Mouse (Mus musculus): ENCODE results near the gene Rfng. TPM values are rescaled to one million over a fixed set of nuclear protein-coding genes. Genes with fewer than 3 reads are reported as not detected.

The Rfng gene
- polyA plus RNA-seq, 1 experiment: 26.0 TPM

DNA sequence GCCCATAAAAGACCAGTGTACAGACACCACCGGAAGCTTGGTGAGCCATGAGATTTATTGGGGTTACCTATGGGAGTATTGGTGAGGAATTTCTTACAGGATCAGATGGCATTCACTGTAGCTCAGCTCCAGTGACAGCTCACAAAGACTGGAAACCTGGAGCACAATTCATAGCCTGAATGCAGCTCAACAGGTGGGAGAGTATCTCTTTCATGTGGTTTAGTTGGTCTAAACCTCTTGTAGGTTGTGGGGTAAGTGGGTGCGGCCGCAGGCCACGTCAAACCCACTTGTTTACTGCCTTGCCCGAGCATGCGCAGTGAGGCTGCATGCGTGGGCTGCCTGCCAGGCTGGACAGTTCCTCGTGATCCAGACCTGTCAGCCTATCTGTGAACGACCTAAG, 23.8 kb downstream of the Rfng start:
- no peak overlapping the region for H3K4me3 ChIP-seq (replicated peaks)
- no peaks in the 10 kb centered on the region for H3K36me3 ChIP-seq (replicated peaks; ENCODE audit: low read length)
- TF ChIP-seq FLI1 (IDR thresholded peaks at IDR 0.05; ENCODE audit: low read length) (no peak), GATA1 (IDR thresholded peaks at IDR 0.05; ENCODE audit: borderline replicate concordance, low read length) (no peak)
- H3K27me3 ChIP-seq (replicated peaks): peaks cover 21% of the 10 kb centered on the region
- H3K4me1 ChIP-seq: peaks cover 6% of the 10 kb centered on the region
- H3K9me3 ChIP-seq: peaks cover 55% of the 10 kb centered on the region

DNA sequence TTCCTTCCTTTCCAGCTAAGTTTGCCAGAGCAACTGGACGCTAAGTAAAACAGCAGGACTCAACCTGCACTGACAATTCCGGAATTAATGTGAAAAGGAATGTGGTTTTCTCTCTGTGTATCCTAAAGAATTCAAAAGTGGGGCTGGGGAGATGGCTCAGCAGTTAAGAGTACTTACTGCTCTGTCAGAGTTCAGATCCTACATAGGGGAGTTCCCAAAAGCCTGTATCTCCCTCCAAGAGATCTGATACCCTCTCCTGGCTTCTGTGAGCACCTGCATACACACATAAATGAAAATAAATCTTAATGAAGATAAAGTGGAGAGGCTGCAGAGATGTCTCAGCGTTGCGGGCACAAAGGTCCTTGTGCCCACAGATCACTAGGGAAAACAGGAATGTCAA, 32.4 kb downstream of the Rfng start:
- peaks cover 17% of the 10 kb centered on the region for H3K27me3 ChIP-seq (replicated peaks)
- H3K4me1 ChIP-seq: no peaks in the 10 kb centered on the region
- no peak overlapping the region for H3K4me3 ChIP-seq (replicated peaks)
- TF ChIP-seq GATA1 (IDR thresholded peaks at IDR 0.05; ENCODE audit: borderline replicate concordance, low read length) (no peak), FLI1 (IDR thresholded peaks at IDR 0.05; ENCODE audit: low read length) (no peak)
- H3K9me3 ChIP-seq: peaks cover 5% of the 10 kb centered on the region
- H3K36me3 ChIP-seq (replicated peaks; ENCODE audit: low read length): no peaks in the 10 kb centered on the region

GRCm38 (mm10) chr11:120749430-120749829, 34.6 kb downstream of the Rfng start:
- TF ChIP-seq GATA1 (IDR thresholded peaks at IDR 0.05; ENCODE audit: borderline replicate concordance, low read length) (no peak), FLI1 (IDR thresholded peaks at IDR 0.05; ENCODE audit: low read length) (no peak)

DNA sequence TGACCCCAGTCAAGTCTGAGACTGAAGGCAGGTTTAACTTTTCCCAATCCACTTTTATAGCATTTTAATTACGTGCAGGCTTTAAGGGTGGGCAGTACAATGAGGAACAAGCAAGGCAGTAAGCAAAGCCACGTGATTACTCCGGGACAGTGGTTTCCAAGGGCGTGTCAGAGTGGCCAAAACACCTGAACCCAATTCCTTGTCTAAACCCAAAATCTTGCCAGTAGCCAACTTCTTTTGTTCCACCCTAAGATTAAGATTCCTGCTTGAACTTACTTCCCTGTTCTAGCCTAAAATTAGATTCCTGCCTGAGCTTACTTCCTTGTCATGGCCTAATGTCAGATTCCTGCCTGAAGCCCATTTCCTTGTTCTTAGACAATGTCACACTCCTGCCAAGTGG, 36.0 kb downstream of the Rfng start:
- no peak for TF ChIP-seq GATA1 (IDR thresholded peaks at IDR 0.05; ENCODE audit: borderline replicate concordance, low read length)
- no peak for TF ChIP-seq FLI1 (IDR thresholded peaks at IDR 0.05; ENCODE audit: low read length)
- no peaks in the 10 kb centered on the region for H3K4me1 ChIP-seq
- peaks cover 37% of the 10 kb centered on the region for H3K27me3 ChIP-seq (replicated peaks)
- no peak overlapping the region for H3K4me3 ChIP-seq (replicated peaks)
- H3K36me3 ChIP-seq (replicated peaks; ENCODE audit: low read length): no peaks in the 10 kb centered on the region
- no peaks in the 10 kb centered on the region for H3K9me3 ChIP-seq

More at GRCm38 (mm10) chr11:120749430-120749829, 34.6 kb downstream of the Rfng start:
- Histone ChIP-seq H3K36me3 (replicated peaks; ENCODE audit: low read length) (no peaks in the 10 kb centered on the region), H3K4me3 (replicated peaks) (no peak overlapping the region), H3K9me3 (no peaks in the 10 kb centered on the region), H3K4me1 (no peaks in the 10 kb centered on the region), H3K27me3 (replicated peaks) (peaks cover 30% of the 10 kb centered on the region)

- Histone ChIP-seq H3K9me3 (no peaks in the 10 kb centered on the region), H3K36me3 (replicated peaks; ENCODE audit: low read length) (no peaks in the 10 kb centered on the region), H3K4me1 (peaks cover 5% of the 10 kb centered on the region), H3K4me3 (replicated peaks) (no peak overlapping the region), H3K27me3 (replicated peaks) (peaks cover 43% of the 10 kb centered on the region)
- TF ChIP-seq FLI1 (IDR thresholded peaks at IDR 0.05; ENCODE audit: low read length) (no peak), GATA1 (IDR thresholded peaks at IDR 0.05; ENCODE audit: borderline replicate concordance, low read length) (no peak)
Observed at GRCm38 (mm10) chr11:120744121-120744701, 39.8 kb downstream of the Rfng start.

GRCm38 (mm10) chr11:120740981-120741380, 43.0 kb downstream of the Rfng start:
- TF ChIP-seq GATA1 (IDR thresholded peaks at IDR 0.05; ENCODE audit: borderline replicate concordance, low read length): no peak
- TF ChIP-seq FLI1 (IDR thresholded peaks at IDR 0.05; ENCODE audit: low read length): no peak
- no peaks in the 10 kb centered on the region for H3K9me3 ChIP-seq
- H3K27me3 ChIP-seq (replicated peaks): peaks cover 45% of the 10 kb centered on the region
- H3K4me3 ChIP-seq (replicated peaks): no peak overlapping the region
- peaks cover 5% of the 10 kb centered on the region for H3K4me1 ChIP-seq
- no peaks in the 10 kb centered on the region for H3K36me3 ChIP-seq (replicated peaks; ENCODE audit: low read length)

DNA sequence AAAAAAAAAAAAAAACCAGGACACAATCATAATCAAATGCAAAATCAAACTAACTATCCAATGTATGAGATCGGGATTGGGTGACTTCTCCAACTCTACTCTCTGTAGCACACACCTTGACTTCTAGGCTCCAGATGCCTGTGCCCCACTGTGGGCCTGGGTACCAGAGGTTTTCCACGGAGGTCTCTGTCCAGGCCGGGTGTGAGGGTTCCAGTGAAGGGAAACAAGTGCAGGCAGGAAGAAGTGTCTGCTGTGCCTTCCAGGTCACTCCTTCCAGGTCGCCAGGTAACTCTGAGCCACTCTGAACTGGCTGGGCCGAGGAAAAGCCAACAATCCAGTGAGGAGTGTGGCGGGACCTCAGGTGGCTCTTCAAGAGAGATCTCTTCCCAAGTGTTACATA, 47.6 kb downstream of the Rfng start:
- H3K27me3 ChIP-seq (replicated peaks): peaks cover 50% of the 10 kb centered on the region
- H3K4me3 ChIP-seq (replicated peaks): no peak overlapping the region
- no peak for TF ChIP-seq GATA1 (IDR thresholded peaks at IDR 0.05; ENCODE audit: borderline replicate concordance, low read length)
- no peak for TF ChIP-seq FLI1 (IDR thresholded peaks at IDR 0.05; ENCODE audit: low read length)
- H3K36me3 ChIP-seq (replicated peaks; ENCODE audit: low read length): no peaks in the 10 kb centered on the region
- no peaks in the 10 kb centered on the region for H3K9me3 ChIP-seq
- H3K4me1 ChIP-seq: peaks cover 8% of the 10 kb centered on the region

DNA sequence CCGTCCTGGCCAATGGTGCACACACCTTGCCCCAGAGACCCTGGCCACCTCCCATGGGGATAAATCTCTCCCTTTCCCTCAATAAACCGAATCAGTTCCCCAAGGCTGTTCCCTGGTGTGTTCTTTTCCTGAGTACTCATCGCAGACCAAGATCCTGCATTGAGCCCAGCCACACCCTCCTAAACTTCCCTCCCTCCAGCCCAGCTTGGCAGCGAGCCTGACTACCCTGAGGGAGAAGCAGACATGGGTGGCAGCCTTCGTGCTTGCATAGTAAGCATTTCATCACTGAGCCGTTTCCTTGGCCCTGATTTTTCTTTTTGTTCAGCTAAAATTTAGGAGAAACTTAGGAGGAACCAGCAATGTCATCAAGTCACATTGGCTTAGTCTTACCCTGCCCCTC, 50.5 kb downstream of the Rfng start:
- TF ChIP-seq FLI1 (IDR thresholded peaks at IDR 0.05; ENCODE audit: low read length): no peak
- no peak for TF ChIP-seq GATA1 (IDR thresholded peaks at IDR 0.05; ENCODE audit: borderline replicate concordance, low read length)
- Histone ChIP-seq H3K27me3 (replicated peaks) (peaks cover 54% of the 10 kb centered on the region), H3K4me1 (peaks cover 28% of the 10 kb centered on the region), H3K36me3 (replicated peaks; ENCODE audit: low read length) (no peaks in the 10 kb centered on the region), H3K9me3 (no peaks in the 10 kb centered on the region), H3K4me3 (replicated peaks) (no peak overlapping the region)

GRCm38 (mm10) chr11:120731858-120732680, 51.9 kb downstream of the Rfng start, which contains the start of gene Cbr2:
Gene Cbr2 (minus strand): TSS chr11:120732114.
- peak within 1 kb of the TSS; percentile 38 for H3K4me3 ChIP-seq (replicated peaks)
- H3K27me3 ChIP-seq (replicated peaks): peaks cover 55% of the 10 kb centered on the region
- no peaks in the 10 kb centered on the region for H3K9me3 ChIP-seq
- no peaks in the 10 kb centered on the region for H3K36me3 ChIP-seq (replicated peaks; ENCODE audit: low read length)
- peaks cover 36% of the 10 kb centered on the region for H3K4me1 ChIP-seq
- TF ChIP-seq FLI1 (IDR thresholded peaks at IDR 0.05; ENCODE audit: low read length) (no peak), GATA1 (IDR thresholded peaks at IDR 0.05; ENCODE audit: borderline replicate concordance, low read length) (no peak)

DNA sequence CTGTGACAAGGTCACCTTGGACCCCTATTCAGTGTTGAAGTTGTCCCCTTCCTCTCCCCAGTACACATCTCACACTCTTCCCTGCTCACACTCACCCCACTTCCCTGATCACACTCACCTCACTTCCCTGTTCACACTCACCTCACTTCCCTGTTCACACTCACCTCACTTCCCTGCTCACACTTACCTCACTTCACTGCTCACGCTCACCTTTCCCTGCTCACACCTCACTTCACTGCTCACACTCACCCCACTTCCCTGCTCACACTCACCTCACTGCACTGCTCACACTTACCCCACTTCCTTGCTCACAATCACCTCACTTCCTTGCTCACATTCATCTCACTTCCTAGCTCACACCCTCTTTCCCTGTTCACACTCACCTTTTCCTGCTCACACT, 52.6 kb downstream of the Rfng start:
- Histone ChIP-seq H3K27me3 (replicated peaks) (peaks cover 51% of the 10 kb centered on the region), H3K36me3 (replicated peaks; ENCODE audit: low read length) (no peaks in the 10 kb centered on the region), H3K9me3 (no peaks in the 10 kb centered on the region), H3K4me3 (replicated peaks) (peak overlapping the region; percentile 38), H3K4me1 (peaks cover 43% of the 10 kb centered on the region)
- TF ChIP-seq GATA1 (IDR thresholded peaks at IDR 0.05; ENCODE audit: borderline replicate concordance, low read length) (no peak), FLI1 (IDR thresholded peaks at IDR 0.05; ENCODE audit: low read length) (no peak)

Other genes starting within 250 kb of the Rfng start
- 227 and 338 TPM in 2 replicates for gene Mcrip1, start 234.5 kb downstream of the Rfng start, polyA plus RNA-seq (2012; ENCODE audit: insufficient read depth, low replicate concordance)
- gene Ppp1r27, start 233.1 kb downstream of the Rfng start, polyA plus RNA-seq (2012; ENCODE audit: insufficient read depth, low replicate concordance): 0.25 TPM in 1 of 2 replicates, not detected in the other
- gene P4hb, start 211.0 kb downstream of the Rfng start, polyA plus RNA-seq (2012; ENCODE audit: insufficient read depth, low replicate concordance): 1,223 and 1,872 TPM in 2 replicates
- 1,582 and 1,923 TPM in 2 replicates for gene Arhgdia, start 202.6 kb downstream of the Rfng start, polyA plus RNA-seq (2012; ENCODE audit: insufficient read depth, low replicate concordance)
- 25.9 and 253 TPM in 2 replicates for gene Alyref, start 185.8 kb downstream of the Rfng start, polyA plus RNA-seq (2012; ENCODE audit: insufficient read depth, low replicate concordance)
- 247 and 315 TPM in 2 replicates for gene Anapc11, start 185.8 kb downstream of the Rfng start, polyA plus RNA-seq (2012; ENCODE audit: insufficient read depth, low replicate concordance)
- gene Npb, start 175.7 kb downstream of the Rfng start, polyA plus RNA-seq (2012; ENCODE audit: insufficient read depth, low replicate concordance): 2.7 and 7.7 TPM in 2 replicates
- gene Pcyt2, start 166.3 kb downstream of the Rfng start, polyA plus RNA-seq (2012; ENCODE audit: insufficient read depth, low replicate concordance): 143 and 168 TPM in 2 replicates
- 275 and 278 TPM in 2 replicates for gene Sirt7, start 159.0 kb downstream of the Rfng start, polyA plus RNA-seq (2012; ENCODE audit: insufficient read depth, low replicate concordance)
- gene Mafg, start 150.6 kb downstream of the Rfng start, polyA plus RNA-seq (2012; ENCODE audit: insufficient read depth, low replicate concordance): 59.5 and 102 TPM in 2 replicates
- gene Pycr1, start 140.4 kb downstream of the Rfng start, polyA plus RNA-seq (2012; ENCODE audit: insufficient read depth, low replicate concordance): 3.6 and 7.7 TPM in 2 replicates
- gene Myadml2, start 136.0 kb downstream of the Rfng start, polyA plus RNA-seq (2012; ENCODE audit: insufficient read depth, low replicate concordance): 0.44 TPM in 1 of 2 replicates, not detected in the other
- gene Notum, start 123.0 kb downstream of the Rfng start, polyA plus RNA-seq (2012; ENCODE audit: insufficient read depth, low replicate concordance): 0.46 TPM in 1 of 2 replicates, not detected in the other
- 237 and 458 TPM in 2 replicates for gene Aspscr1, start 111.2 kb downstream of the Rfng start, polyA plus RNA-seq (2012; ENCODE audit: insufficient read depth, low replicate concordance)
- gene Cenpx, start 70.5 kb downstream of the Rfng start, polyA plus RNA-seq (2012; ENCODE audit: insufficient read depth, low replicate concordance): 93.0 and 128 TPM in 2 replicates
- 10.0 and 23.5 TPM in 2 replicates for gene Lrrc45, start 70.3 kb downstream of the Rfng start, polyA plus RNA-seq (2012; ENCODE audit: insufficient read depth, low replicate concordance)
- gene Rac3, start 62.7 kb downstream of the Rfng start, polyA plus RNA-seq (2012; ENCODE audit: insufficient read depth, low replicate concordance): 1.8 and 2.3 TPM in 2 replicates
- gene Dcxr, start 56.9 kb downstream of the Rfng start, polyA plus RNA-seq (2012; ENCODE audit: insufficient read depth, low replicate concordance): 100 and 241 TPM in 2 replicates
- 2.1 TPM in 1 of 2 replicates, not detected in the other for gene Cbr2, start 52.1 kb downstream of the Rfng start, polyA plus RNA-seq (2012; ENCODE audit: insufficient read depth, low replicate concordance)
- gene Hmga1b, start 21.4 kb downstream of the Rfng start, polyA plus RNA-seq (2012; ENCODE audit: insufficient read depth, low replicate concordance): 601 and 1,141 TPM in 2 replicates
- 13.8 and 27.0 TPM in 2 replicates for gene Gps1, start 65 bp upstream of the Rfng start, polyA plus RNA-seq (2012; ENCODE audit: insufficient read depth, low replicate concordance)
- gene Dus1l, start 12.2 kb upstream of the Rfng start, polyA plus RNA-seq (2012; ENCODE audit: insufficient read depth, low replicate concordance): 29.4 and 74.3 TPM in 2 replicates
- gene Fasn, start 40.3 kb upstream of the Rfng start, polyA plus RNA-seq (2012; ENCODE audit: insufficient read depth, low replicate concordance): 328 and 589 TPM in 2 replicates
- gene Ccdc57, start 148.7 kb upstream of the Rfng start, polyA plus RNA-seq (2012; ENCODE audit: insufficient read depth, low replicate concordance): 2.0 TPM in 1 of 2 replicates, not detected in the other
- 673 and 816 TPM in 2 replicates for gene Slc16a3, start 164.3 kb upstream of the Rfng start, polyA plus RNA-seq (2012; ENCODE audit: insufficient read depth, low replicate concordance)
- 152 and 176 TPM in 2 replicates for gene Csnk1d, start 207.1 kb upstream of the Rfng start, polyA plus RNA-seq (2012; ENCODE audit: insufficient read depth, low replicate concordance)

All from megakaryocyte, embryonic 14.5 days (primary cell).